Mouse (Mus musculus) adrenal gland, postnatal 25 days (tissue): Measurements from ENCODE around the gene Dhrs7. TPM values are rescaled to one million over a fixed set of nuclear protein-coding genes. Genes with fewer than 3 reads are reported as not detected.
A peak's percentile ranks its signal among the peaks of the same experiment; 100 is the strongest.
"Not testable (repeated sequence)": the region's sequence is repeated elsewhere in the genome, so short reads cannot be mapped to it uniquely, and the experiment has no call there.

Source experiments
- DNase-seq: peaks from one replicate; pipeline ENCODE4 v3.0.0; 2021; ENCODE audit warnings: mixed read lengths
- long read RNA-seq: library from polyadenylated mRNA; stranded (forward); transcript quantifications from one replicate; pipeline ENCODE4 v2.0.0, GENCODE M21; 2021
- total RNA-seq: library from RNA; stranded (reverse); gene quantifications from 2 replicates; pipeline ENCODE4 v1.2.3, GENCODE M21; 2021

Dhrs7 gene
- total RNA-seq, result 267 and 299 TPM in 2 replicates
- long read RNA-seq, transcript Dhrs7-201 (7 exons, 1,385 nt), result major isoform, 187 of 199 reads
- long read RNA-seq, partial matches to known transcripts, result 4 of 199 reads
- long read RNA-seq, other reads (novel, unspliced or antisense), result 7 of 199 reads

DNA sequence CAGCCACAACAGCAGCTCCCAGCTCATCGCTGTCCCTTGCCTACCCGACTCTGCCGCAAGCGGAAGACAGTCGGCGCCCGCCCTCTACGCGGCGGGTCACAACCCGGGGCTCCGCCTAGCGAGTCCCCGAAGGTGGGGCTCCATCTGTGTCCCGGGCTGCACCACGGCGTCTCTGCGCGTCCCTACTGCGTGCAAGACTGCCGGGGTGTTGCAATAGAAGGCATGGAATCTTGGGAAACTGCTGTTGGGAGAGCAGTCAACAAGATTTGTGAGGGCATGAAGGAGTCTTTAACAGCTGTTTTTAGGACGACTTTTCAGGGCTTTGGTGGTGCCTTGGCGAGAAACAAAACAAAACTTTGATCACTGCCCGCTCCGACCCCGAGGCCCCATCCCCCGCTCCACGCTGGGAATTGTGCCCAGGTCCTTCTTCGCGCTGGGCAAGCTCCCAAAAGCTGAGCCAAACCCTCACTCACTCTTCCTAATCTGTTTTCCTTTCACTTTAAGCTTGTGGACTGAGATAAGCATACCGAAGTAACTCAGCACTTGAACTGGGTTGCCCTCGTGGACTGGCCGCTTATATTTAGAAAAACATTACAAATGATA lies at the start of gene Dhrs7:
Gene Dhrs7 (minus strand): TSS at position 175 of the 603 bp plus-strand sequence.
- peak; percentile 93 for DNase-seq

DNA sequence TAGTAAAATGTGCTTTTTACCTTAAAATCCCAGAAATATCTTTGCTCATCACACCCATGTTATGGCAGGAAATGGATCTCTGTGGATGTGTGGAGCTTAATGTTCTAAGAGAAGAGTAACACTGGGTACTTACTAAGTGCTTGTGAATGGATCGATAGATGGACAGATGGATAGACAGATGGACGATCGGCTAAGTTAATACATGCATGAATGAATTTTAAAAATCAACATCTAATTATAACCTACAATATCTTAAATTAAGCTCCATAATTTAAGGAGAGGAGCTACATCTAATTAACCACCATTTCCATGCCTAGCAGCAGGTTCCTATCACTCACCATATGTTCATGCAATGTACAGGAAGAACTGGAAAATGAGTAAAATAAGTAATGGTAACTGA lies 45.3 kb upstream of the Dhrs7 start:
- DNase-seq, result no peak

DNA sequence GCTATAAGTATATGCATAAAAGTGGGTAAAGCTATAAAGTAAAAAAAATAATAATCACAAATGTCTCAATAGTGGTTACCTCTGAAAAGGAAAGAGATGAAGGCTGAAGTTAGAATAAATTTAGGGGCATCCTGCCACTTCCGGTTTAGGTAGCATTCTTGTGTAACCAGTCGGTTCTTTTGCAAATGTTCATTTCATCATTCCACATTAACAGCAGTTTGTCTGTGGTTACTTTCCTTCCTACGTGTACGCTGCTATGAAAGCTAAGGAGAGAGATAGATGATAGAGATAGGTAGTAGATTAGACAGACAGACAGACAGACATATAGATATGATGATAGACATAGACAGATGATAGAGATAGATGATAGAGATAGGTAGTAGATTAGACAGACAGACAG lies 39.4 kb upstream of the Dhrs7 start:
- DNase-seq, result no peak

DNA sequence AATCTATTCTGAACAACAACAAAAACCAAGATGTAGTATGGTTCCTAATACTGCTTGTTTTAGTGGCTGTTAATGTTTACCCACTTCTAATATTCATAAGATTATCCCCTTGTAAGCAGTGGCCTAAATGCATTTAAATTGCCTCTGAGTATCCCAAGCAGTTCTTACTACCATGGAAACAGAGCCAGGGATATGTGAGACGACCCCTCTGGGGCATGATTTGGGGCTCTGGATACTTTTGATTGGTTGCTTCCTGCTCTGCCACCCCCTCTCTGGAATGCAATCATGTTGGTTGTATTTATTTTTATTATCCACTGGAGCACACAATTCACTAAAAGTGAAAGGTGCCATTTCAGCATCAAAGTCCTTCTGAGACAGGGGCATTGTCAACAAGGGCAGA lies 35.3 kb upstream of the Dhrs7 start:
- no peak for DNase-seq

DNA sequence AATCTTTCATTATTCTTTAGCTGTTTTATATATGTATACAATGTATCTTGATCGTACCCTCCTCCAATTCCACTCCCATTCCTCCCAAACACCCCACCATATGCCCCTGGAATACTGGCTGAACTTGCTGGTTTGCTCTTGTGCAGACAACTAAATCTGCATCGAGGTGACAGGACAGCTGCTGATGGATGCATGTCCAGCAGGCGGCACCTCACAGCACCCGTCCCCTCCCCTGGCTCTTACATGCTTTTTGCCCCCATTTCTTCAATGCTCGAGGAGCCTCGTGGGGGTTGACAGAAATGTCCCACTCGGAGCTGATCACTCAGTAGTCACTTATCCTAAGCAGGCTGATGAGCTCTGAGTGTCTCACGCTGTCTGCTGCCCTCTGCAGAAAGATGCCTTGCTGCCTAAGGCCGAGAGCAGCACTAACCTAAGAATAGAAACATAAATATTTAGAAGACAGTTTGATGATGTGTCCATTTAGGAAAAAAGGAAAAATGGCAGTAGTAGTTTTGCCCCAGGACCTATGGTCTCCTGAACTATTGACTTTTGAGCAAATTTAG lies 30.3 kb upstream of the Dhrs7 start:
- DNase-seq, result peak; percentile 13

DNA sequence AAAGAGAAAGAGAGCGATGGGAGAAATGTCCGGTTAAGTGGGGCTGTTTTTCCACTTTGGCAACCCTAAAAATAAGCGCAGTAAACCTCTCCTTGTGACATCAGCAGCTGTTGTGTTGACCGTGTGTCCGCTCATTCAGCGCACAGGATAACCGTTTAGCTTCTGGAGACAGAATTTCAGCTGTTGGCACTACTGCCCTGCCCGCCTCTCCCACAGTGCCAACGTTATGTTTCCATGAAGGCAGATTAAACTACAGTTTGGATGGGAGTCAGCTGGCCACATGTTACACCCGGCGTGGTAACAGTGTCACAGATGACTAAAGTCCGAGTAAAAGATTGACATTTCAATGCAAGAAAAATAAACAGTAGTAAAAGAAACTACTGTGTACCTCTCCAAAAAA lies 29.7 kb upstream of the Dhrs7 start:
- DNase-seq, result peak; percentile 20

DNA sequence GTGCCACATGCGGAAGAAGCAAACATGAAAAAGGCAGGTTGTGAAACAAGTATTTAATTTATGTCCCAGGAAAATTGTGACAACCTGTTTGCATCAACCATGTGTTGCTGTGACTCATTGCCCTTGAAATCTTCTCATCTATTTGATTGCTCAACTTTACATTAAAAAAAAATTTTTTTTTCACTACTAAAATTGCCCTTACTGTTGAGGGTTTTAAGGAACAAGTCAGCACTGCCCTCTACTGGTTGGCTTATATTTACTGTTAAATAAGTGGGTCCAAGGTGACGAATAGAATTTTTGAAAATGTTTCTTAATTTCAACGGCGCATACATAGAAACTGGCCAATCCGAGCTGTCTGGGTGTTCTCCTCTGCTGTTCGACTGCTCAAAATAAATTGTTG lies 29.2 kb upstream of the Dhrs7 start:
- DNase-seq, result no peak

DNA sequence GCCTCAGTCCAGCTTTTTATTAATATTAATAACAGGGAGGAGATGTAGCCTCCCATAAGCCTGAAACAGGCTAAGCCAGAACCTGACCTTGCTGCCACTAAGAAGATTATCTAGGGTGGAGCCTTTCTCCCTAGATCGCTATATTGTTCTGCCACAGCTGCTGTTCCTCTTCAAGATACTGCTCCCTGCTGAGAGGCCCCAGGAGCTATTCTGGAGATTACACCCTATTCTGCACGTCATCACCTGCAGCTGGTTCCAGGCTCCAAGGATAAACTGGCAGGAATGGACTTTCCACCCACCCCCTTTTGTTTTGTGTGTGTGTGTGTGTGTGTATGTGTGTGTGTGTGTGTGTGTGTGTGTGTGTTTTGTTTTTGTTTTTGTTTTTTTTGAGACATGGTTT lies 23.6 kb upstream of the Dhrs7 start:
- DNase-seq, result not testable (repeated sequence)

DNA sequence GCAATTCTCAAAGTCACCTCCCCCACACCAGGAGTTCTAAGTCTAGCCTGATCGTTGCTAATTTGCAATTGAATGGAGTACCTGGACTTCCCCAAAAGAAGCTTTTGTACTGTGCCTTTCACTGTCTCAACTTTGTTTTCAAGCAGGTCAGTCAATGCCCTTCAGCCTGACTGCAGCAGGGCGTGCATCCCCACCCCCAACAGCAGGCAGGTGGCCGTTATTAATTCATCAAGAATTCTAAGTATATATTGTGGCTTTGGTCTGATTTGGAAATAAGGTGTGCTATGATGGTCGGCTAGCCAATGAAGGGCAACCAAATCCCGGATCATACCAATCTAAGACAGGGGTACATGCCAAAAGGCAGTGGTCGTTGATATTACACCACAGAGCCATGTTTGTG lies 23.0 kb upstream of the Dhrs7 start:
- not testable (repeated sequence) for DNase-seq

DNA sequence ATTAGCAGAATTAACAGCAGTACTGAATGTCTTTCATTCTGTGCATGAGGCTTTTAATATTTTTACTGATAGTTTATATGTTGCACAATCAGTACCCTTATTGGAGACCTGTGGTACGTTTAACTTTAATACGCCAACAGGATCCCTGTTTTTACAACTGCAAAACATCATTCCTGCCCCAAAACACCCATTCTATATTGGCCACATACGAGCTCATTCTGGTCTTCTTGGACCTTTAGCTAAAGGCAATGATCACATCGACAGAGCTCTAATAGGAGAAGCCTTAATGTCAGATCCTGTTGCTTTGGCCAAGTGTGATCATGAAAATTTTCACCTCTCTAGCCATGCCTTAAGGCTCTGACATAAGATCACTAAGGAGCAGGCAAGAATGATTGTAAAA lies 21.9 kb upstream of the Dhrs7 start:
- not testable (repeated sequence) for DNase-seq

DNA sequence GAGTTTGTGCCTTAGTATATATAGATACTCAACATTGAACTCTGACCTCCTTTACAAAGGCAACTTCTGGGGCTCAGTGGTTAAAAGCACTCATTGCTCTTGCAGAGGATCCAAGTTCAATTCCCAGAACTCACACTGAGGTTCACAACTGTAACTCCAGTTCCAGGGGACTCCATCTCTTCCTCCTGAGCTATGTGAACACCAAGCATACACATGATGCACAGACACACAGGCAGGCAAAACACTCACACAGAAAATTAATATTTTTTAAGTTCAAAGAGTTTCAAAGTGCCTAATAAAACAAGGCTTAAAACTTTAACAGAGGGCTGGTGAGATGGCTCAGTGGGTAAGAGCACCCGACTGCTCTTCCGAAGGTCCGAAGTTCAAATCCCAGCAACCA lies 18.9 kb upstream of the Dhrs7 start:
- no peak for DNase-seq

DNA sequence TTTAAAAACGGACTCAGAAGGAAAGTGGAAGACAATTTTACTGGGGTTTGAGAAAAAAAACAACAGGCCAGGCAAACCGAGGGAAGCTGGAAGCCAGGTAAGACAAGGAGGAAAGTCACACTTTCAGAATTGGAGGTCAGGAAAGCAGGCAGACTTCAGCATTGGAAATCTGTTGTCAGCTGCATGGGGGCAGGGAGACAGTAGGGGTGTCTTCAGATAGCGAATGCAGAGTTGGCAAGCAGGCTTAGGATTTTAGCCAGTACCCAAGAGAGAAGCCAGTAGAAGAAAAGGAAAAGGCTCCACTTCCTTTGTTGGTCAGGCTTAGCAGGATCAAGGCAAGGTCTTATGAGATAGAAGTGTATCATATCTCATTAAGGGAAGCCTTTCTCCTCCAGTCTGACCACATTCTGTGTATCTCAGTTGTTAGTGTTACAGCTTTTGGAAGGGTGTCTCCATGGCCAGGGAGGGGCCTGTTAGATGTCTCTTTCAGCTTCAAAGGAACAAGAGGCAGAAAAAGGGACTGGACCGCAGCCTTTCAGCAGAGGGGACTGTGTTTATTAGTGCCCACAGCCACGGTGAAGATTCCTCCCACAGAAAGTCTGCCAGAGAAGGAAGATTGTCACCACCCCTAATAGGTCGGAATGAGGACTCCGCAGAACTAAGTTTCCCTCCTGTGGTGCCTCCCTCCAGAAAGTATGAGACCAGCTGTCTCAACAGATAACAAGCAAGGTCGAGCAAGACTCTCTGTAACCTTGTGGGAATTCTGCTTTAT lies 18.0 kb upstream of the Dhrs7 start:
- no peak for DNase-seq

DNA sequence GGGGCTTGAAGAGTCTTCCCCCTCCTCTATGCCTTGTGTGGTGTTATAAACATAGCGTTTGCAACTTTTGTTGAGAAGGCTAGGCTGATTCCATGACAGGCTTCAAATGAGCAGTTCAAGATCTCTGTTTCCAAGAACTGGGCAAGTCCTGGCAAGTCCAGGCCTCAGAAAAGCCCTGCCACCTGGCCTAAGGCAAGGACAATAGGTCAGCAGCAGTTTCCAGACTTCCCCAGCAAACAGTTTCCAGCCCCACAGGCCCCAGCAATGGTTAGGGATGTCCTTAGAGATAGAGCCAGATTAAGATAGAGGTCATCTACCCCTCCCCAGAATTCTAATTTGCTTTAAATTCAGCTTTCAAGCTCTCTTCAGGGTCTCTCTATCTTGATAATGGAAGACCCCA lies 17.2 kb upstream of the Dhrs7 start:
- DNase-seq, result no peak

DNA sequence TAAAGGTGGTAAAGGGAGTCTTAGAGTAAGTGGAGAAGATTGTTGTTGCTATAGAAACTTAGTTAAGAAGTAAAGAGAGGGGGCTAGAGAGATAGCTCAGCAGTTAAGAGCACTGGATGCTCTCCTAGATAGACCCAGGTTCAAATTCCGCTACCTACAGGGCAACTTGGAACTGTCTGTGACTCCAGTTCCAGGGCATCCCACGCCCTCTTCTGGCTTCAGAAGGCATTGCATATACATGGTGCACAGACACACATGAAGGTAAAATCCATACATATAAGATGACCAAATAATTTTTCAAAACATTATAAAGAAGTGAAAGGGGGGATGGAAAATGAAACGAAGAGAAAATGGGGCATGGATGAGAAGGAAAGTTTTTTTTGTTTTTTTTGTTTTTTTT lies 14.9 kb upstream of the Dhrs7 start:
- no peak for DNase-seq

DNA sequence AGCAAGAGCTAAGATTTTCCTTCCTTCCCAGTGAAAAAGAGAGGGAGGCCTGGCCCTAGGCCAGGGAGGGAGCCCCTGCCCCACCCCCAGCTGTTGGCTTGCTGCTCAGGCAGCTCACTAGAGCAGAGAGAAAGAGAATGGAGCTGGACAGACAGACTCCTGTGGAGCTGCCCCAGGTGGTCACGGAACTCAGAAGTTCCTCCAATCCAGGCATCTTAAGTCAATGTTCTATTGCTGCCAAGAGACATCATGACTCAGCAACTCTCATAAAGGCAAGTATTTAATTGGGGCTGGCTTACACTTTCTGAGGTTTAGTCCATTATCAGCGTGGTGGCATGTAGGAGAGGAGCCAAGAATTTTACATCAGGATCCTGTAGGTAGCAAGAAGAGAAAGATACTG lies 10.1 kb upstream of the Dhrs7 start:
- no peak for DNase-seq

DNA sequence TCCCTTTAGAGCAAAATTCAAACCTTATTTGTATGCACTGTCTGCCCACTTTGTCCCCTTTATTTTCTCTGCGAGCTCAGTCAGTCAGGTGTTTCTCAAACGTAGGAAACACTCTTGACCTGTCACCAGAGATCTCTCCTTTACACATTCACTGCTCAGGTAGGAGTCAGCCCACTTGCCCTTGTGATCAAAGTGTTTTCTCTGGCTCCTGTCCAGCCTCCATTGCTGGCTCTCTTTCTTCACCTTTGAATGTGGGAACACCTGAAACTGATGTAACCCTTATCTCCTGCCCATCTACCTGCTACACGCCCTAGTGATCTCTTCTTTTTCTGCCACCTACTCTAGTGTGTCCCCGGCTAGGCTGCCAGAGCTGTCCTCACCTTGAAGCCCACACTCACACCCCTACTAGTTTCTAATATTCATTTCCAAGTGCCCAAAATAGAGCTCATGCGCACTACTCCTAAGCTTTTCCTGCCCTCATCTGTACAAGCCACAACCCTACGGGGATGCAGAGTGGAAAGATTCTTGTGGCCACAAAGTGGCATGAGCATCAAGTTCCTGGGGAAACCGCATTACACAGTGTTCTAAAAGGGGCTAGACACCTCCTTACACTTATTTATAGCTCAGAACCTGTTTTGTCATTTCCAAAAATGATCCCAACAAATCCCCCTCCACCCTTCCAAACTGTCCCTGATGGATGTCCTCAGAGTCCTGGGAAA lies 9.5 kb upstream of the Dhrs7 start:
- no peak for DNase-seq

DNA sequence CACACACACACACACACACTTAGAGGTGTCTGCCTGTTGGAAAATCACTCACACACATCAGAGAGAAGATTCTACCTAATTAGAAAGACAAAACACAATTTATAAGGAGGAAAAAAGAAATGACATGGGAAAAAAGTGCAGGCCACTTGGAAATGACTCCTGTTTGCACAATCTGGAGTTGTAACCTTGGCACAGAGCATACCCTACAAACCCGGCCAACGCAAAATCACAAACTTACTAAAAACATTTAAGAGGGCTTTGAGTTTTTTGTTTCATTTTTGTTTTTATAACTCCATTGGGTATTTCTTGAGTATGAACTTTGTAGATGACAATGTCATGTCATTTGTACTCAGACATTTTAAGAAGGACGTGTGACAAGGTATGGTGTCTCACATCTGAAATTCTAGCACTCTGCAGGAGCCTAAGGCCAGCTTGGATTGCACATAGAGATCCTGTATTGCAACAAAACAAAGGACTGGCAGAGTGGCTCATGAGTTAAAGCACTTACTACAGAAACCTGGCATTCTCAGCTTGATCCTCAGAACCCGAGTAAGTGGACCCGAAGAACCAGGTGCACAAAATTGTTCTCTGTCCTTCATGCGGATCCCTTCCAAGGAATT lies 6.9 kb upstream of the Dhrs7 start:
- no peak for DNase-seq

DNA sequence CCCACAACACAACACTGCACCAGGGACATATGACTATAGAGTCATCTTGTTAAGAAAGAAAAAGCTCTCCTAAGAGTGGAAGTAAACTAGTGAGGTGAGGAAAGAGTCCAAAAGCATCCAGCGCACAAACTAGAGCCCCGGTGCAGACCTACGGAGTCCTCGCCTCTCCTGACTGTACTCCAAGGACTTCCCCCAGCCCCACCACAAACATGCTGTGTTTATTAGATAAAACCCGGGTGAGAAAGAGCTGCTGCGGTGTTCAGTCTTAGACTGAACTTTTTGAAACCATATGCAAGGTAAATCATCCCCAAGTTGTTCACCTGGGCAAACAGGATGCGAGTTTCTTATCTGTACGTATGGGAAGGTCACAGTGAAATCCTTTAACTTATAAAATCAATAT lies 6.2 kb upstream of the Dhrs7 start:
- DNase-seq, result no peak

DNA sequence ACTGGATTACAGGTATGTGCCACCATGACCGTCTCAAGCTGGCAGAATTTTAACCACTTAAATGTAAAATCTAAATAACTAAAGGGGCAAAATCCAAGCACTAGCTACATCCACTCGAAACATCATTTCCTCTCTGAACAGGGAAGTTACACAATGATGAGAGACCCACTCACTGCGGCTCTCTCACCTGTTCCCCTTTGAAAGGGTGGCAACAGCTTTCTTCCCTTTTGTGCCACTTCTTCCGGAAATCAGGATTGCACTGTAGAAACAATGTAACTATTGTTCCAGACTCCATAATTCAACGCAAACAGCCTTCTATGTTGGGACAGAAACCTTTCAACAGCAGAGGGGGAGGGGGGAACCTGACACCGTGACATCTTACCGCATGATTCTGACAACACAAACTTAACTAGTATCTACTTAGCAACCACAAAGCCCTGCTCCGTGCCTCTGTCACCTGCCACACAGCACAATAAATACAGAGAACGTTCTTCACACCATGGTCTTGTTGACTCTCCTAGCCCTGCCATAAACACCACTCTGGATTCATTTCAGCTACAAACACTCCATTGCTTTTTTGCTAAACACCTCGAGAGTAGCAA lies 3.3 kb upstream of the Dhrs7 start:
- no peak for DNase-seq

DNA sequence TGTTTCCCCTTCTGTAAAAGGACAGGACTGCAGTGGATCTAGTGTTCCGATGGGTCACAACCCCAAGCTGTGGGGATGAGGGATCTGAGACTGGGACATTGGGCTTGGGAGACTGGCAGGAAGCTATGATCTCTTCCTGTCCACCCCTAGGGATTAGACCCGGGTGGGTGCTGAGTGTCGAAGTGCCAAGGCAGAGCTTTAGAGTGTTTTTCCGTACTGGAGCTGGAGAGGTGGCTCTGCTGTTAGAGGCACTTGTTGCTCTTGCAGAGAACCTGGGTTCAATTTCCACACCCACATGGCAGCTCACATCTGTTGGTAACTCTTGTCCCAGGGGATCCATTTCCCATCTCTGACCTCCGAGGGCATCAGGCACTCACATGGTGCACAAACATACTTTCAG lies 1.3 kb upstream of the Dhrs7 start:
- DNase-seq, result no peak

DNA sequence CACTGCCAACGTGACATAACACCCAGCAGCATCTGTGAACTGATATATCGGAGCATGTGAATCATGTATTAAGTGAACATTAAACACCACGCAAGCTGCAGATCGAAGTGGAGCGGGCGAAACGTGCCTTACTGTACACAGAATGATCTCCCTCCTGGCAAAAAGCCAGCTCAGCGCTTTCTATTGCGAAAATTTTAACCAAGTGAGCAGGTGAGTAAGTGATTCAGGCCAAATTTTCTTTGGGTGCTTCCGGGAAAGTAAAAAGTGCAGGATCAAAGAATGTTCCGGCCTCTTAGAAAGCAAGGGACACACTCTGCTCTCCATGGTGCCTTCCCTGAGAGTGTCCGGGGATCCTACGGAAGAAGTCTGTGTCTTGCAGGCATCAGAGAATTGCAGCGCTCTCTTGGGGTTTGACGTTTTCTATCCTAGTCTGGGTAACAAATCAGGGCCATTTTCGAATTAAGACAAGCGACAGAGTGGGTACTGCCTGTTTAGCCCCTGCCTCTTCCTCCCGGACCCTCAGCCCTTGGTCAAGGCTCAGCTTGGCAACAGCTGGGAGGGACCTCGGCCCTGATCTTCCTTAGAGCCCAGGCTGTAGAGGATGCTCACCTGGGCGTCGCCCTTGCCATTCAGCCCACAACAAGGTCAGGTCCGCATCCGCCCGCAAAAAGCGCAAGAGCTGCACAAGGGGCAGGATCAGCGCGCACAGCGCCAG lies 532 bp downstream of the Dhrs7 start:
- peak; percentile 50 for DNase-seq
